Mouse (Mus musculus): ENCODE data around the gene E330017A01Rik. TPM values are rescaled to one million over a fixed set of nuclear protein-coding genes. Genes with fewer than 3 reads are reported as not detected.

E330017A01Rik gene
- polyA plus RNA-seq (2015; fragmentation: Nextera tagmentation; extraction: Ambion mirVana) = not detected in 2 replicates

DNA sequence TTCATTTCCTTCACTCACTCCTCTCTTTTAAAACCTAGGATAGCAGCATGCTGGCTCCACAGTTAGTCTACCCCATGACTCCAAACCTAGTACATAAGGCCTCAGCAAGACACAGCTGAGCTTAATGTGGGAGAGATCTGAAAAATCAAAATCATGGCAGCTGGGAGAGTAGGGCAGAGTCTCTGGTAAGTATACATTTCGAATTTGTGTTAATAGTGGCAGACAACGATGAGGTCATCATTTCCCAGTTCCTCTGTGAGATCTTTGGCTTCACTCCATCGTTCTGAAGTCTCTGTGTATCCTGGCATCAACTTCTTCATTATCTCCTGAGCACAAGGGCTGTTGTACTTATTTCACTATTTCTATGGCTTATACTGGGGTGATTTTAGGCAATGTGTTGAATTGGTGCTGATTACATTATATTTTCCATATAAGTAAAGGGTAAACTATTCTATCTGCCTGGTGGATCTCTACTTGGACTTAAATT is at the start of gene E330017A01Rik:
E330017A01Rik (minus strand) TSS at position 51 of the 487 bp plus-strand sequence.
- DNase-seq (no peak), ATAC-seq (no peak)
- Histone ChIP-seq H3K4me2 (ENCODE audit: low read depth, low read length) (no peak within 1 kb of the TSS), H3K27ac (ENCODE audit: low read depth) (no peak within 1 kb of the TSS), H3K27me3 (ENCODE audit: insufficient read depth, low read length) (no peaks in the 10 kb centered on the region), H3K4me1 (ENCODE audit: insufficient read depth) (peaks cover 2% of the 10 kb centered on the region; the same call in 1 of the 2 replicates), H3K9ac (replicated peaks) (no peak within 1 kb of the TSS), H3K4me3 (ENCODE audit: low read depth, low read length) (no peak within 1 kb of the TSS), H3K36me3 (replicated peaks; ENCODE audit: insufficient read depth, low read length) (no peaks in the 10 kb centered on the region), H3K9me3 (ENCODE audit: low read length) (no peaks in the 10 kb centered on the region)
- WGBS (ENCODE audit: insufficient replicate concordance) = 63% methylated on average over 3 of the region's 3 CpGs
- TF ChIP-seq CTCF (IDR thresholded peaks at IDR 0.05; ENCODE audit: low read depth) (no peak), EP300 (IDR thresholded peaks at IDR 0.05; ENCODE audit: low read depth) (no peak)

DNA sequence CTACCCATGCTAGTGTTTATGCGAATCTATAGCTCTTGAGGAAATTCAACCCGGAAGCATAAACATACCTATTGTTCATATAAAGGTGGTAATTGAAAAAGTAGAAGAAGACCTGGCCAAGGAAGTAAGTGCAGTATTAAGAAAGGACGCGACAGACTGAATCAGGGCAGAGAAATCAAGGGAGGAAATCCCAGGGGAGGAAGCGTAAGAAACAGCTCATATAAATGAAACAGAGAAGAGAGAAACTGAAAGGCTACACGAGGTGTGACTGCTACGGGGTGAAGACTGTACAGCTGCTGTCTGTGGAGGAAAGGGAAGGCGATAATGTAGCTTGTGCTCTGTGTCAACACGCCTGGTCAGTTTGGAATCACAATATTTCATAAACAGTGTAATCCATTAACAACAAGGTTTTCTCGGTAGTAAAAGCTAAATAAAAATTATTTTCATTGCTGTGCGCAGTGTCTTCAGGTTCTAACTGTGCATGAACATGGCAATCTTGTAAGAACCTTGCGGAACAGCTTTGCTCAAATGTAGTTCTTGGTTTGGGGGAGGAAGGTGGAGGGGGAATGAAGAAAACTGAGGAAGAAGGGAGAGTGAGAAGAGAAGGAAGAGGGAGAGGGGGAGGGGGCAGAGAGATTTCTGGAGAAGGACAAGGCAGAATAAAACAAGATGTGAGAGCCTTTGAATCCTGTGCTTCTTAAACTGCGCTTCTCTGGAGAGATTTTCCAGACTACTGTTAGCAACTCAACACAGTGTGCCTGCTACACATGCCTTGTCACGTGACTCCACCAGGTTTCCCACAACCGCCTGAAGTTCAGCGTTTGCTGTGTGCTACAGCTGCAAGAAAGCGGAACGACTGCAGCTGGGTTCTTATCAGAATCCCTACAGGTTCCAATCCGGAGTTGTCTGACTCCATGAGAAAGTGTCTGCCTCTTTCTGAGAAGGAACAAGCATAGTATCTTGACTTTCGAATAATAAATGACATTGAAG is 47.3 kb upstream of the E330017A01Rik start:
- TF ChIP-seq EP300 (IDR thresholded peaks at IDR 0.05; ENCODE audit: low read depth) (no peak), CTCF (IDR thresholded peaks at IDR 0.05; ENCODE audit: low read depth) (no peak)
- 0 out of 2 replicates have a peak, but pooled peaks cover 3% of the 10 kb centered on the region for H3K4me1 ChIP-seq (ENCODE audit: insufficient read depth)
- no peak overlapping the region for H3K9ac ChIP-seq (replicated peaks)
- DNase-seq = no peak
- H3K4me3 ChIP-seq (ENCODE audit: low read depth, low read length) = 0 out of 2 replicates have a peak overlapping the region, but pooled peaks have one; percentile 4
- H3K36me3 ChIP-seq (replicated peaks; ENCODE audit: insufficient read depth, low read length) = peaks cover 13% of the 10 kb centered on the region
- peak overlapping the region; percentile 20; the same call in 1 of the 2 replicates for H3K4me2 ChIP-seq (ENCODE audit: low read depth, low read length)
- no peaks in the 10 kb centered on the region for H3K9me3 ChIP-seq (ENCODE audit: low read length)
- peak overlapping the region; percentile 17; the same call in 1 of the 2 replicates for H3K27ac ChIP-seq (ENCODE audit: low read depth)
- 58% methylated on average over 20 of the region's 20 CpGs for WGBS (ENCODE audit: insufficient replicate concordance)
- peak; percentile 38 for ATAC-seq
- no peaks in the 10 kb centered on the region for H3K27me3 ChIP-seq (ENCODE audit: insufficient read depth, low read length)

GRCm38 (mm10) chr16:58684537-58684936 is 46.0 kb upstream of the E330017A01Rik start:
- TF ChIP-seq CTCF (IDR thresholded peaks at IDR 0.05; ENCODE audit: low read depth) (peak; percentile 51), EP300 (IDR thresholded peaks at IDR 0.05; ENCODE audit: low read depth) (no peak)
- Histone ChIP-seq H3K4me1 (ENCODE audit: insufficient read depth) (no peaks in the 10 kb centered on the region), H3K4me3 (ENCODE audit: low read depth, low read length) (no peak overlapping the region), H3K4me2 (ENCODE audit: low read depth, low read length) (no peak overlapping the region), H3K36me3 (replicated peaks; ENCODE audit: insufficient read depth, low read length) (peaks cover 19% of the 10 kb centered on the region), H3K27ac (ENCODE audit: low read depth) (no peak overlapping the region), H3K9me3 (ENCODE audit: low read length) (no peaks in the 10 kb centered on the region), H3K27me3 (ENCODE audit: insufficient read depth, low read length) (no peaks in the 10 kb centered on the region), H3K9ac (replicated peaks) (no peak overlapping the region)
- DNase-seq (no peak), ATAC-seq (no peak)

GRCm38 (mm10) chr16:58683911-58684310 is 45.4 kb upstream of the E330017A01Rik start:
- H3K36me3 ChIP-seq (replicated peaks; ENCODE audit: insufficient read depth, low read length) = peaks cover 19% of the 10 kb centered on the region
- no peaks in the 10 kb centered on the region for H3K4me1 ChIP-seq (ENCODE audit: insufficient read depth)
- TF ChIP-seq CTCF (IDR thresholded peaks at IDR 0.05; ENCODE audit: low read depth) (no peak), EP300 (IDR thresholded peaks at IDR 0.05; ENCODE audit: low read depth) (no peak)
- DNase-seq (no peak), ATAC-seq (no peak)
- no peaks in the 10 kb centered on the region for H3K9me3 ChIP-seq (ENCODE audit: low read length)
- no peak overlapping the region for H3K27ac ChIP-seq (ENCODE audit: low read depth)
- no peak overlapping the region for H3K9ac ChIP-seq (replicated peaks)
- no peak overlapping the region for H3K4me2 ChIP-seq (ENCODE audit: low read depth, low read length)
- H3K27me3 ChIP-seq (ENCODE audit: insufficient read depth, low read length) = no peaks in the 10 kb centered on the region
- no peak overlapping the region for H3K4me3 ChIP-seq (ENCODE audit: low read depth, low read length)
- WGBS (ENCODE audit: insufficient replicate concordance) = 86% methylated on average over 4 of the region's 4 CpGs

- Histone ChIP-seq H3K27ac (ENCODE audit: low read depth) (no peak overlapping the region), H3K4me2 (ENCODE audit: low read depth, low read length) (no peak overlapping the region), H3K4me1 (ENCODE audit: insufficient read depth) (no peaks in the 10 kb centered on the region), H3K9ac (replicated peaks) (no peak overlapping the region), H3K9me3 (ENCODE audit: low read length) (no peaks in the 10 kb centered on the region), H3K4me3 (ENCODE audit: low read depth, low read length) (no peak overlapping the region), H3K36me3 (replicated peaks; ENCODE audit: insufficient read depth, low read length) (peaks cover 28% of the 10 kb centered on the region), H3K27me3 (ENCODE audit: insufficient read depth, low read length) (no peaks in the 10 kb centered on the region)
- TF ChIP-seq EP300 (IDR thresholded peaks at IDR 0.05; ENCODE audit: low read depth) (no peak), CTCF (IDR thresholded peaks at IDR 0.05; ENCODE audit: low read depth) (no peak)
- 83% methylated on average over 7 of the region's 7 CpGs for WGBS (ENCODE audit: insufficient replicate concordance)
- DNase-seq = no peak
- ATAC-seq = no peak
These were observed 44.3 kb upstream of the E330017A01Rik start for GRCm38 (mm10) chr16:58682870-58683269.

GRCm38 (mm10) chr16:58682046-58682445 is 43.5 kb upstream of the E330017A01Rik start:
- no peaks in the 10 kb centered on the region for H3K27me3 ChIP-seq (ENCODE audit: insufficient read depth, low read length)
- H3K27ac ChIP-seq (ENCODE audit: low read depth) = no peak overlapping the region
- H3K4me3 ChIP-seq (ENCODE audit: low read depth, low read length) = no peak overlapping the region
- H3K36me3 ChIP-seq (replicated peaks; ENCODE audit: insufficient read depth, low read length) = peaks cover 36% of the 10 kb centered on the region
- no peak overlapping the region for H3K9ac ChIP-seq (replicated peaks)
- no peak overlapping the region for H3K4me2 ChIP-seq (ENCODE audit: low read depth, low read length)
- H3K9me3 ChIP-seq (ENCODE audit: low read length) = no peaks in the 10 kb centered on the region
- WGBS (ENCODE audit: insufficient replicate concordance) = 89% methylated on average over 6 of the region's 6 CpGs
- TF ChIP-seq EP300 (IDR thresholded peaks at IDR 0.05; ENCODE audit: low read depth) (no peak), CTCF (IDR thresholded peaks at IDR 0.05; ENCODE audit: low read depth) (no peak)
- DNase-seq = no peak
- no peaks in the 10 kb centered on the region for H3K4me1 ChIP-seq (ENCODE audit: insufficient read depth)
- no peak for ATAC-seq

All from liver, postnatal 0 days (tissue).